ENCODE assay signal across 14 mouse cellular contexts in the genomic region with DNA sequence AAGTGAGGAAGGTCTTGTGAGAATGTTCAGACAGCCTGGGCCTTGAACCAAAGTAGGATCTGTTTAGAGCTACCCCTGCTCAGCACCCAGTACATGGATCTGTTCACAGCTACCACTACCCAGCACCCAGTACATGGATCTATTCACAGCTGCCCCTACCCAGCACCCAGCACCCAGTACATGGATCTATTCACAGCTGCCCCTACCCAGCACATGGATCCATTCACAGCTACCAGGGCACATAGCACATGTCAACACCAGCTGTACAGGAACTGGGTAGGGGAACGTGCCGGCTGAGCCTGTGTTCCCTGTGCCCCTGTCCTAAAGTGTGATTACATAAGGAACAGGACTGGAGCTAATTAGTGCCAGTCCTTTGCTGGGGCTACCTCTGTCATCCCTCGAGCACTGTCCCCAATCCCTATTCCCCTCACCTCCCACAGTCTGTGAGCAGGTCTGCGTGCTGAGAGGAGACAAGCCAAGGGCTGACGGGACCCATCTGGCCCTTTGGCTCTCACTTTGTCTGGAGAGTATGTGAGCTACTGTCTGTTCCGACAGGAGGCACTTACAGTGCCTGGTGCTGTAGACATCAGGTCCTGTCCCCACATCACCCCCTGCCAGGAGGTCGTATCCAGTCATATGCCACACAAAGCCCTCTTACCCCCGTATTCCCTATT. TPM values are rescaled to one million over a fixed set of nuclear protein-coding genes. Genes with fewer than 3 reads are reported as not detected.
DNase-seq lines count a peak whose midpoint lies in the region; ATAC-seq and TF ChIP-seq lines count a peak whose summit lies in the region.
"Had no signal": no experiment of that assay in that cellular context is flagged by ENCODE, and none has a peak within 500 bp of the region (broad histone marks: within the 10 kb centered on the region; RNA-seq: fewer than 3 reads in every experiment).

No protein-coding gene starts in this region.

- H3K4me2 ChIP-seq in forebrain, embryonic 14.5 days (ENCODE audit: low read length), result no peak overlapping the region
- peak overlapping the region; percentile 80 for H3K4me2 ChIP-seq in CH12.LX (ENCODE audit: insufficient read depth, low read depth, poor library complexity, severe bottlenecking)
- H3K4me2 ChIP-seq: embryonic facial prominence, embryonic 12.5 days; neural tube, embryonic 12.5 days had no signal

- no peaks in the 10 kb centered on the region for H3K36me3 ChIP-seq in forebrain, embryonic 14.5 days (ENCODE audit: control insufficient read depth, insufficient read depth, low read length)
- no peaks in the 10 kb centered on the region for H3K36me3 ChIP-seq in forebrain, embryonic 10.5 days (replicated peaks)
- H3K36me3 ChIP-seq in CH12.LX (replicated peaks in 1 of 2; ENCODE audit: control insufficient read depth in 1 of 2, insufficient read depth in 1 of 2, low read length in 1 of 2), result peaks cover 0 to 55% of the 10 kb centered on the region in 2 experiments
- H3K36me3 ChIP-seq: embryonic facial prominence, embryonic 12.5 days; intestine, embryonic 15.5 days; neural tube, embryonic 12.5 days had no signal

- no peak overlapping the region for H3K9ac ChIP-seq in forebrain, embryonic 14.5 days (ENCODE audit: low read length)
- no peak overlapping the region; the same call in 1 of the 2 replicates for H3K9ac ChIP-seq in CH12.LX (ENCODE audit: insufficient read depth, low read depth)
- H3K9ac ChIP-seq: embryonic facial prominence, embryonic 12.5 days; neural tube, embryonic 12.5 days had no signal

- ATAC-seq in forebrain, embryonic 14.5 days, result peak; percentile 57
- ATAC-seq: intestine, embryonic 15.5 days; Patski had no signal

- dilution Hi-C loops in CH12.LX (cut with MboI; ENCODE audit: extremely low pct_ligation_motif_present, extremely low pct_unique_long_range_greater_than_20kb, low sequenced_read_pairs), result no loop called here

- H3K27ac ChIP-seq in forebrain, embryonic 14.5 days (ENCODE audit: low read depth, low read length), result peak overlapping the region; percentile 57; the same call in 1 of the 2 replicates
- no peak overlapping the region for H3K27ac ChIP-seq in forebrain, embryonic 10.5 days
- peak overlapping the region; percentile 9 for H3K27ac ChIP-seq in CH12.LX (ENCODE audit: insufficient read depth, low read depth)
- H3K27ac ChIP-seq: embryonic facial prominence, embryonic 12.5 days; intestine, embryonic 15.5 days; macrophage; neural tube, embryonic 12.5 days had no signal

- peaks cover 58% of the 10 kb centered on the region for H3K79me2 ChIP-seq in CH12.LX (replicated peaks; ENCODE audit: control insufficient read depth, extremely low read depth, insufficient read depth, poor library complexity, severe bottlenecking)

- no peak for TF ChIP-seq CTCF in CH12.LX (conservative IDR thresholded peaks at IDR 0.05 in 1 of 2, IDR thresholded peaks at IDR 0.05 in 1 of 2; ENCODE audit: low read depth in 2 of 2, low read length in 2 of 2)

- intact Hi-C loops in gastrocnemius, postnatal 14 days (cut with DNase I; ENCODE audit: low total_unique reads), result no loop called here

- no peak for TF ChIP-seq EP300 in CH12.LX (IDR thresholded peaks at IDR 0.05; ENCODE audit: low read length)

- H3K4me3 ChIP-seq in forebrain, embryonic 14.5 days (ENCODE audit: low read depth, low read length), result no peak overlapping the region
- H3K4me3 ChIP-seq in forebrain, embryonic 10.5 days, result no peak overlapping the region
- peak overlapping the region; percentile 82 to 91 (median 83) for H3K4me3 ChIP-seq in CH12.LX (replicated peaks in 1 of 3; ENCODE audit: low read depth in 2 of 3, low read length in 2 of 3, poor library complexity in 1 of 3)
- H3K4me3 ChIP-seq: embryonic facial prominence, embryonic 12.5 days; intestine, embryonic 15.5 days; neural tube, embryonic 12.5 days had no signal

- peak; percentile 75 for DNase-seq in forebrain, embryonic 14.5 days (ENCODE audit: low spot score)
- no peak for DNase-seq in forebrain, embryonic 10.5 days (ENCODE audit: extremely low spot score, low spot score)
- DNase-seq in layer of hippocampus, postnatal 14 days (ENCODE audit: low spot score in 2 of 2), result peak; percentile 67 to 74
- DNase-seq in layer of hippocampus, adult 9-11 months, result no peak
- no peak for DNase-seq in CH12.LX (ENCODE audit: extremely low read depth)
- peak; percentile 96 for DNase-seq in cerebellum, adult 9-11 months
- DNase-seq in gastrocnemius, postnatal 14 days, result no peak
- no peak for DNase-seq in gastrocnemius, postnatal 4 days (ENCODE audit: low spot score in 2 of 2)
- DNase-seq: adrenal gland, postnatal 36 days had no signal

- H3K9me3 ChIP-seq in forebrain, embryonic 14.5 days (replicated peaks; ENCODE audit: control insufficient read depth, low read length), result no peaks in the 10 kb centered on the region
- H3K9me3 ChIP-seq in forebrain, embryonic 10.5 days, result no peaks in the 10 kb centered on the region
- no peaks in the 10 kb centered on the region for H3K9me3 ChIP-seq in CH12.LX (replicated peaks; ENCODE audit: low read length)
- H3K9me3 ChIP-seq: embryonic facial prominence, embryonic 12.5 days; intestine, embryonic 15.5 days; neural tube, embryonic 12.5 days had no signal

- no peak for TF ChIP-seq RAD21 in CH12.LX (IDR thresholded peaks at IDR 0.05; ENCODE audit: low read depth, low read length)

- in situ Hi-C loops in CH12.LX (cut with MboI; ENCODE audit: low pct_ligation_motif_present, low pct_unique_long_range_greater_than_20kb, low sequenced_read_pairs), result no loop called here

- H3K27me3 ChIP-seq in forebrain, embryonic 14.5 days (replicated peaks; ENCODE audit: control insufficient read depth, insufficient read depth, low read length), result peaks cover 18% of the 10 kb centered on the region
- H3K27me3 ChIP-seq in forebrain, embryonic 10.5 days (ENCODE audit: poor library complexity, severe bottlenecking), result peaks cover 57% of the 10 kb centered on the region
- no peaks in the 10 kb centered on the region for H3K27me3 ChIP-seq in CH12.LX (replicated peaks)
- H3K27me3 ChIP-seq: Patski had no signal

- H3K4me1 ChIP-seq in forebrain, embryonic 14.5 days (ENCODE audit: control insufficient read depth, insufficient read depth, low read length), result peaks cover 29% of the 10 kb centered on the region
- peaks cover 64% of the 10 kb centered on the region for H3K4me1 ChIP-seq in forebrain, embryonic 10.5 days
- H3K4me1 ChIP-seq in CH12.LX (ENCODE audit: control insufficient read depth in 1 of 2, insufficient read depth in 2 of 2), result peaks cover 67 to 71% of the 10 kb centered on the region in 2 experiments

- TF ChIP-seq POLR2A in CH12.LX (IDR thresholded peaks at IDR 0.05; ENCODE audit: low read depth, low read length), result no peak

- 57% methylated on average over 8 of the region's 8 CpGs for WGBS in forebrain, embryonic 14.5 days
- WGBS in forebrain, embryonic 10.5 days, result 86% methylated on average over 8 of the region's 8 CpGs

TF ChIP-seq in CH12.LX, 34 proteins besides CTCF, POLR2A, EP300 and RAD21 (continues in another document):
- TF ChIP-seq BHLHE40 (IDR thresholded peaks at IDR 0.05; ENCODE audit: low read depth, low read length) (peak; percentile 47), ZC3H11A (IDR thresholded peaks at IDR 0.05; ENCODE audit: low read depth, low read length) (no peak), JUN (IDR thresholded peaks at IDR 0.05; ENCODE audit: insufficient read depth, low read depth, low read length) (no peak), USF1 (IDR thresholded peaks at IDR 0.05; ENCODE audit: low read depth, low read length) (no peak), MYC (IDR thresholded peaks at IDR 0.05; ENCODE audit: low read depth, low read length) (no peak), SMC3 (IDR thresholded peaks at IDR 0.05; ENCODE audit: low read depth, low read length) (no peak), GABPA (IDR thresholded peaks at IDR 0.05; ENCODE audit: insufficient replicate concordance, low read depth, low read length) (no peak), MEF2A (IDR thresholded peaks at IDR 0.05; ENCODE audit: borderline replicate concordance, low read depth, low read length) (no peak), POLR2AphosphoS2 (IDR thresholded peaks at IDR 0.05; ENCODE audit: low read depth, low read length) (no peak), NRF1 (IDR thresholded peaks at IDR 0.05; ENCODE audit: low read depth, low read length) (no peak), CHD2 (IDR thresholded peaks at IDR 0.05; ENCODE audit: low read length) (no peak), ZMIZ1 (IDR thresholded peaks at IDR 0.05; ENCODE audit: low read depth, low read length) (no peak), JUND (conservative IDR thresholded peaks at IDR 0.05; ENCODE audit: low read depth, low read length) (no peak), SIN3A (IDR thresholded peaks at IDR 0.05; ENCODE audit: low read length) (peak; percentile 44; the same call in 1 of the 2 replicates), PAX5 (IDR thresholded peaks at IDR 0.05; ENCODE audit: low read length) (no peak)

RNA-seq across cellular contexts. Expression of a gene that starts 2.1 kb away (rescaled TPM):
- polyA plus RNA-seq in forebrain, embryonic 14.5 days (2014; fragmentation: Nextera tagmentation; extraction: Ambion mirVana), result 2.6 and 2.9 TPM in 2 replicates
- 1.1 and 1.3 TPM in 2 replicates for polyA plus RNA-seq in forebrain, embryonic 10.5 days (2016; fragmentation: Nextera tagmentation; extraction: Ambion mirVana)
- 100 to 1,000 TPM; 116 to 122 TPM for total RNA-seq in layer of hippocampus, postnatal 14 days (2021)
- total RNA-seq in CH12.LX (2012; rRNA removed), result 29.7 and 36.6 TPM in 2 replicates
- 13.5 and 13.9 TPM in 2 replicates for total RNA-seq in CH12.LX (2014; rRNA removed)
- 129 and 131 TPM in 2 replicates for polyA plus RNA-seq in CH12.LX (2012; ENCODE audit: insufficient read length, low read depth)
- 10 to 100 TPM; 15.0 to 16.1 TPM for total RNA-seq in gastrocnemius, postnatal 14 days (2021)
- 10 to 100 TPM; 21.2 to 24.0 TPM for total RNA-seq in gastrocnemius, postnatal 4 days (2021)

RNA-seq across cellular contexts. Expression of a gene that starts 29.1 kb away (rescaled TPM):
- 2.0 and 2.1 TPM in 2 replicates for polyA plus RNA-seq in forebrain, embryonic 14.5 days (2014; fragmentation: Nextera tagmentation; extraction: Ambion mirVana)
- 4.9 and 6.6 TPM in 2 replicates for polyA plus RNA-seq in forebrain, embryonic 10.5 days (2016; fragmentation: Nextera tagmentation; extraction: Ambion mirVana)
- 1 to 10 TPM; 5.3 to 5.6 TPM for total RNA-seq in layer of hippocampus, postnatal 14 days (2021)
- total RNA-seq in CH12.LX (2012; rRNA removed), result 9.4 and 10.7 TPM in 2 replicates
- 10.2 and 11.8 TPM in 2 replicates for total RNA-seq in CH12.LX (2014; rRNA removed)
- 29.4 and 37.1 TPM in 2 replicates for polyA plus RNA-seq in CH12.LX (2012; ENCODE audit: insufficient read length, low read depth)
- total RNA-seq in gastrocnemius, postnatal 14 days (2021), result 100 to 1,000 TPM; 462 to 471 TPM
- total RNA-seq in gastrocnemius, postnatal 4 days (2021), result 100 to 1,000 TPM; 221 to 269 TPM

RNA-seq across cellular contexts. Expression of a gene that starts 53.8 kb away (rescaled TPM):
- 94.1 and 155 TPM in 2 replicates for polyA plus RNA-seq in forebrain, embryonic 14.5 days (2014; fragmentation: Nextera tagmentation; extraction: Ambion mirVana)
- 361 and 369 TPM in 2 replicates for polyA plus RNA-seq in forebrain, embryonic 10.5 days (2016; fragmentation: Nextera tagmentation; extraction: Ambion mirVana)
- total RNA-seq in layer of hippocampus, postnatal 14 days (2021), result 10 to 100 TPM; 21.6 to 23.4 TPM
- total RNA-seq in CH12.LX (2012; rRNA removed) (137 and 149 TPM in 2 replicates), CH12.LX (2014; rRNA removed) (78.1 and 81.9 TPM in 2 replicates)
- 135 and 158 TPM in 2 replicates for polyA plus RNA-seq in CH12.LX (2012; ENCODE audit: insufficient read length, low read depth)
- total RNA-seq in gastrocnemius, postnatal 14 days (2021), result 10 to 100 TPM; 16.9 to 18.7 TPM
- 10 to 100 TPM; 42.9 to 43.8 TPM for total RNA-seq in gastrocnemius, postnatal 4 days (2021)

Comparison
In these comparisons a context has a peak if more than half of its experiments do, and no peak if none do; other contexts are left out.
1. DNase-seq: peak in forebrain, embryonic 14.5 days (single experiment), layer of hippocampus, postnatal 14 days (2 of 2) and cerebellum, adult 9-11 months (single experiment); none in forebrain, embryonic 10.5 days (single experiment), layer of hippocampus, adult 9-11 months (single experiment), CH12.LX (single experiment), gastrocnemius, postnatal 14 days (single experiment) and gastrocnemius, postnatal 4 days (0 of 2).
2. H3K4me3 ChIP-seq: peak in CH12.LX (3 of 3); none in forebrain, embryonic 14.5 days (single experiment) and forebrain, embryonic 10.5 days (single experiment).
3. RNA of a gene that starts 29.1 kb away (total RNA-seq): 462 to 471 TPM in gastrocnemius, postnatal 14 days and 221 to 269 TPM in gastrocnemius, postnatal 4 days; 9.4 to 11.8 TPM in CH12.LX and 5.3 to 5.6 TPM in layer of hippocampus, postnatal 14 days; every median in the first group is over 10 times any median in the second.